Mouse (Mus musculus) right cerebral cortex, postnatal 4 days (tissue): ENCODE data around the gene Aes.

Experiments used
- DNase-seq: peaks from one replicate; pipeline ENCODE4 v3.0.0-alpha.2; 2022

Gene Aes

DNA sequence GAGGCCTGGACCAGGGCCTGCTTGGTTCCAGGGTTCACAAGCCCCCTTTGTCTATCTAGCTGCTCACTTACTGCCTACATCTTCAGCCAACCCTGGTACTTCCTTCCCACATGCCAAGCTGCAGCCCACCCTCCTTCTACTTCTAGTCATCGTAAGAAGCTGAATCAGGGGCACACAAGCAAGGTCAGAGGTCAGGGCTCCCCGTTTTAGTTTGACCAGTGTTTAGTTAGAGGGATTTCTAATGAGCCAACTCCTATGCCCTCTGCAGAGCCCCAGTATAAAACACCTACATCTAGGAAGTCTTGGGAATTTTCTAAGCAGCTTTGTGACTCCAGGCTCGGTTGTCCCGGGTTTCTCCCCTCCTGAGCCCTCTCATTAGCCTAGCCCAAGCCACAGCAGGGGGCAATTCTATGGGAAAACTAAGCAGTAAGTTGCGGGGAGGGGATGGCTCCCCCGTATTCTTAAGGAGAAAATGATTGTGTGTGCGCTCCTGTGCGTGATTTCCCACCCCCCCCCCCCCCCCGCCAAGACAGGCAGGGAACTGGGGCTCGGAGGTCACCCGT, 11.0 kb downstream of the Aes start:
- no peak for DNase-seq

DNA sequence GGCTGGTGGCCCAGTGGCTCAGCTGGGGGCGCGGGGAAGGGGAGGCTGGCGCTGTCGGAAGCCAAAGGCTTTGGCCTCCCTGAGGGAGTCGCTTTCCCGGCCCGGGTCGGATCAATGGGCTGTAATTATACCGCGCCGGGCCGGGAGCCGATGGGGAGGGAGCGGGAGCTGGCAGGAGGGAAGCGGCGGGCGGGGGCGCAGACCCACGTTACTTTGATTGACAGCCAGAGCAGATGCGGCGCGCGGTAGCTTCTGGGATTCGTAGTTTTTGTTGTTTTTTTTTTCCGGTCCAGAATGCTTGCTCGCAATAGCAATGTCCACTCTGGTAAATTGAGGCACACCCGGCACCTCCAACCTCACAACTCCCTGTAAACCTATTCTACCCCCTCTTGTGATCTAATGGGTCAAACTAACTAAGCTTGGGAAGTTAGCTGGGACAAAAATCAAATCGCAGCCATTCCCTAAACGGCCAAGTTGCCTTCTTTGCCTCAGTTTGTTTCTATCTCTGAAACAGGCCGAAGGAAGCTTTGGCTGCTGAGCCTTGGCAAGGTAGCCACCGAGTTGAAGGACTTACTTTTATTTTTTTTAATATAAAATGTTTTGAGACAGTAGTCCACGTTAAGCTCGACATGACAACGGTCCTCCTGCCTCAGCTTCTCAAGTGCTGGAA, 11.7 kb downstream of the Aes start:
- peak; percentile 94 for DNase-seq

DNA sequence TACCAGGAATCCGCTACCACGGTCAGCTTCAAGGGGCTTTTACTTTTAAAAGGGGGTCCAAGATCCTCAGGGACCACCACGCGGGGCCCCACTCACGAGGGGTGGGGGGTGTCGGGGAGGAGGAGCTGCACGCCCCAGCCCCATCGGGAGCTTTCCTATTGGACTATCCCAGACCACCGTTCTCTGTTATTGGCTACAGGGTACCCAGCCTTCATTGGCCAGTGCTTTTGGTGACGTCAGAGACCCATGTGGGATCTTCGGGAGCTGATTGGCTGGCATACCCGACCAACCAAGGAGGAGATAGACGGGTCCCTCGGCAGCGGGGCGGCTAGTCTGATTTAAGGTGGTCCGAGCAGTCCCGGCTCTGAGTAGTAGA, 12.2 kb downstream of the Aes start:
- DNase-seq: peak; percentile 97

DNA sequence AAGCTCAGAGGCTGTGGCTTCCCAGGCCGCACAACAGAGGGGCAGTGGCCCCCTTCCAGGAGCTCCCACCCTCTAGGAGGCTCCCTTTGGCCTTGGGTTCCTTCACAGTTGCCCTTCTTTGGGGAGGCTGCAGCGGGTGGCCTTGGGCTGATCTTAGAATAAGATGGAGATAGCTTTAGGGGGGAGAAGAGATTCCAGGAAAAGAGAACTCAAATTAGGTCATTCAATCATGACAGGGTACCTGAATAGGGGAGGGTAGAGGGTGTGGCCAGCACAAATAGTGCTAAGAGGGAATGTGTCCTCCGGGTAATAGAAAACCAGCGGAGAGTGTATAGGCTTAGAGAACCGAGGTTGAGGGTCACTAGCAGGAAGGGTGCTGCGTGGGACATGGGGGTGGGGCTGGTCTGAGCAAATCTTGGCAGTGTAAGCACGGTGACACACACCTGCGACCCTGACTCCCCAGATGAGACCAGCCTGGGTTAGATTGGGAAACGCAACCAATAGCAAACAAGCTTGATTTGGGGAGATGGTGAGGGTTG, 12.9 kb downstream of the Aes start:
- no peak for DNase-seq

DNA sequence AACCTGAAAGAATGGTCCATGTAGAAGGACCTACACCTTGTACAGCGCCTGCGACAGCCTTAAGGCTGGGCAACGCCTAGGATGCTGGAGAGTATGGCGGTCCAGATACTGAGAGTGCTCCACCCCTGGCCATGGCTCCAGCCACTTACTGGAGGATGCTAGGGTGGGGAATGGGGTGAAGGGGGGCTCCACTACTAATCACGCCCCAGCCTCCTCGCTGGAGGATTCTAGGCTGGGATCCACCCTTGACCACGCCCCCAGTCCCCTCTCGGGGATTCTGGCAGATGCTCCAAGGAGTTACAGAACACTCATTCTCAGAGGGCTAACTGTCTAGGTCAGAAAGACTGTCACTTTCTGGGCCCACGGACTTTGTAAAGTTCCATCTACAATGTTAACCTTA, 13.7 kb downstream of the Aes start:
- no peak for DNase-seq

DNA sequence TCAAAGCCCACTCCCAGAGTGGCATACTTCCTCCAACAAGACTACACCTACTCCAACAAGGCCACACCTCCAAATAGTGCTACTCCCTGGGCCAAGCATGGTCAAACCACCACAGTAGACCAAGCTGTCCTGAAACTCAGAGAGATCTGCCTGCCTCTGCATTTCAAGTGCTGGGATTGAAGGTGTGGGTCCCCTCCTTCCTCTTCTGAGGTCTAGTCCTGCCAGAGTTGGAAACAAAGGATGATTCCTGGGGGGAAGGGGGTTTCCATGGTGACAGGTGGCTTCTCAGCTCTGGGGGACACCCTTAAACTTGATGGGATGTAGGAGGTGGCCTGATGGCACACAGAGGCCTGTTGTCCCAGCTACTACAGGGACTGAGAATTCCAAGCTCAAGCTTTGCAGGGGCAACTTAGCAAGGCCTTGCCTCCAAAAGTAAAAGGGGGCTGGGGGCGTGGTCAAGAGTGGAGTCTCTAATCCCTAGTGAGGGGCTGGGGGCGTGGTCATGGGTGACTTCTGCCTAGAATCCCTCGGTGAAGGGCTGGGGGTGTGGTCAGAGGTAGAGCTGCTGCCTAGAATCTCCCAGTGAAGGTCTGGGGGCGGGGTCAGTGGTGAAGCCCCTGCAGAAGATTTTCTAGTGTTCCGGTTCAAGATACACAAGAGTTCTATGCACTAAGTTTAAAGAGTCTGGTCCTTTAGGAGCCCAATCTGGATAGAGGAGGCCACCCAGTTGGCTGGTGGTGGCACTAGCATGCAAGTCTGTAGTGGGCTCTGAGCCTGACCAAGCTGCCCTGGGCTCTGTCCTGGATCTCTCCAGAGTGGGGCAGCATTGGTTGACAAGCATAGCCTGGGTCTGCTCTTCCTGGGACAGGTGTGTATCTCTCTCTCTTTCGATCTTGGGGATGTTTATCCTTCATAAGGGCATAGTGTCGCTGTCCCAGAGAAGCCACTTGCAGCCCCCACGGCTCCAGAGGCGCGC, 15.1 kb downstream of the Aes start, which contains the start of gene Tle2:
TSS of gene Tle2 (plus strand) at position 481 of the 976 bp plus-strand sequence.
- no peak for DNase-seq

DNA sequence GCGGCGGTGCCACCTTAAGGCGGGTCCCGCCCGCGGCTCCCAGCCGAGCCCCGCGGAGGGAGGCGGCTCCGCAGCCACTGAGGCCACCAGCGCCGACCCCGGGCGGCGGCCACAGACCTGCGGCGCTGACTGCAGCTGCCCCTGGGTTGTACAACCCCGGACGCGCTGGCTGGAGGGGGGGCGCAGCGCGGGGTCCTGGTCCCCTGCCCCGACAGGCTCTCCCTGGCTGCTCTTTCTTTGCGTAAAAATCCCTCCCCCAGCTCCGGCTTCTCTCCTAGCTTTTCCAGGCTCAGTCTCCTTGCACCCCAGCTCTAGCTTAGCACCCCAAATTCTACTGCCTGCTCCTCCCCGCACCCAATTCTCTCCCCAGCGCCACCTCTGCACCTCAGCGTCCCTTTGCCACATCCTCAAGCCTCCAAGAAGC, 15.9 kb downstream of the Aes start:
- DNase-seq: peak; percentile 47

DNA sequence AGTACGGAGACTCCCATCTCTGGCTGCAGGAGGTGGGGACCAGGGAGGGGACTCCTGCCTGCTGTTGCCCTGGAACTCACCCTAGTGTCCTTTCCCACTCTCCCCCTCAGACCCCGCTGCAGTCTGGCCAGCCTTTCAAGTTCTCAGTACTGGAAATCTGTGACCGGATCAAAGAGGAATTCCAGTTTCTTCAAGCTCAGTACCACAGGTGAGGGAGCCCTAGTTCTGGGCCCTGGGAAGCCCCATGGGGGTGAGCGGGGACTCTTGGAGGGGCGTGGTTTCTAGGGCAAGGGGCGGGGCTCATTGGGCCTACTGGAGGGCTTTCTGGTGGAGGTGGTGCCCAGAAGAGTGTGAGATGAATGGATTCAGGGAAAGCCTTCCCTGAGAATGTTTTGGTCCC, 16.4 kb downstream of the Aes start:
- no peak for DNase-seq

DNA sequence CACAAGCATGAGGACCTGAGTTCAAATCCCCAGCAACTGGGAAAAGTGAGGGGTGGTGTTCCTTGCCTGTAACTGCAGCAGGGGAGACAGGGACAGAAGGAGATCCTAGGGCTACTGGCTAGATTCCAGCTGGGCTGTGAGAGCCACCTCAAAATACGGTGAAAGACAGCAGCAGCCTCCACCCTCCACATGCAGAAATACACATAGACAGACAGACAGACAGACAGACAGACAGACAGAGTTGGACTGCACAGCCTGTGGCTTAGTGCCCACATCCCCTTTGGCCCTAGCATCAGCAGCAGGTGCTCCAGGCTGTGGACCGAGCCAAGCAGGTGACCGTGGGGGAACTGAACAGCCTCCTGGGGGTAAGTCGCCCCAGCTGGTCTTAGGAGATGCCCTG, 20.7 kb downstream of the Aes start:
- DNase-seq: no peak

DNA sequence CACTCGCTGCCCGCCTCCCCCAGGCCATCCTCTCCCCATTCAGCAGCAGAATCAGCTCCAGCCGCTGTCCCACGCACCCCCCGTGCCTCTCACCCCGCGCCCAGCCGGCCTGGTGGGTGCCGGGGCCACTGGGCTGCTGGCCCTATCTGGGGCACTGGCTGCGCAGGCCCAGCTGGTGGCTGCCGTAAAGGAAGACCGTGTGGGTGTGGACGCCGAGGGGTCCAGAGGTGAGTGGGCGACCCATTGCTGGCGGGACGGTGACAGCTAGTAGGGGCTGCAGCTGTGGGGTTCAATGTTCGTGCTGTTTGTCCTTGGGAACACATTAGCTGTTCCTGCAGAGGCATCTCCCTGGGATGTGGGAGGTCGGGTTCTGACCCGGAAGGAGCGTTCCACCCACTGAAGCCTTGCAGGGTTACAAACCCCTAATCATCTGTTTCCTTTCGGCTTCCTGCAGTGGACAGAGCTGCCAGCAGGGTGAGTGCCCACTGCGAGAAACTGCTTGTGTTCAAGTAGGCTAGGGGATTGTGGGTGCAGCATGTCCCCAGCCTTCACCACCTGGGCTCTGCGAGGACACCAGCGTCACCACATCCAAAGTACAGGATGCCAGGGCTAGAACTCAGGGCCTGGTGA, 21.3 kb downstream of the Aes start:
- DNase-seq: no peak

DNA sequence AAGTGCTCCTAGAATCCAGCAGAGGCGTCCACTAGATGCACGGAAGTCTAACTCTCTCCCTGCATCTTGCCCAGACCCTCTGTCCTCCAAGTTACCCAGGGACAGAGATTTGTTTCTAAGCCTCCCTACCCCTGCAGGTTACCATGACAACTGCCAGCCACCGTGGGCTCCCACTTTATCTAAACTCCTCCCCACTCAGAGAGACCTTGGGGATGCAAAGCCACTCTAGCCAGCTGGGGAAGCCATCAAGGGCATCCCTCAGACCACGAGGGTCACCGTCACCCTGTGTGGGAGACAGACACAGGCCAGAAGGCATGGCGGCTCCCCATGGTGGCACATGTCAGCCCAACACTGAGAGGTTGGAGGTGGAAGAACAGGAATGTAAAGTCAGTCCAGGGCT, 24.1 kb downstream of the Aes start:
- DNase-seq: no peak

DNA sequence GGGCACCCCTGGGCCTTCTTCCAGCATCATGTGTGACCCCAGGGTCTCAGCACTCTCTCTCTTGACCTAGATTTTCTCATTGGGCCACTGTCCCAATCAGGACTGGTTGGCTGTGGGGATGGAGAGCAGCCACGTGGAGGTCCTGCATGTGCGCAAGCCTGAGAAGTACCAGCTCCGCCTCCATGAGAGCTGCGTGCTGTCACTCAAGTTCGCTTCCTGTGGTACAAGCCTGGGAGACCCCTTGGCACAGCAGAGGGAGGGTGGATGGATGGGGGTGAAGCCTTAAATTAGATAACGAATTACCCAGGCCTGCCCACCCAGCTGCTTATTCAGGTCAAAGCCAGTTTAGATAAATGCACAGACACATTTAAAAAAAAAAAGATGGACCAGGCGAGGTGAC, 29.5 kb downstream of the Aes start:
- no peak for DNase-seq

DNA sequence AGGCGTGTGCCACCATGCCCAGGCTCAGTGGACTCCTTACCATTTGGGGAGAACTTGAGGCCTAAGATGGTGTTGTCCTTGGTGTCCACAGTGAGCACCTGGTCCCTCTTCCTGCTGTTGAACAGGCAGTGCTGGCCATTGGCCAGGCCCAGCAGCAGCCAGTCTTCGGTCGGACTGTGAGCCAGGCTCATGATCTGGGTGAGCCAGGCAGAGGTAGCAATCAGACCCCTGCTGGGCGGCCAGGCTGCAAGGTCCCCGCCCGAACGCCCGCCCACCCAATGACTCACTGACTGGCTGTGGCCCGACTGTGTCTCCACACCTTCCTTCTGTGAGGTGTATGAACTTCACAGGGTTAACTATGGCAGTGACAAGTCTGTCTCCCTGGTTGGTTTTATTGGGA, 32.6 kb downstream of the Aes start:
- no peak for DNase-seq

DNA sequence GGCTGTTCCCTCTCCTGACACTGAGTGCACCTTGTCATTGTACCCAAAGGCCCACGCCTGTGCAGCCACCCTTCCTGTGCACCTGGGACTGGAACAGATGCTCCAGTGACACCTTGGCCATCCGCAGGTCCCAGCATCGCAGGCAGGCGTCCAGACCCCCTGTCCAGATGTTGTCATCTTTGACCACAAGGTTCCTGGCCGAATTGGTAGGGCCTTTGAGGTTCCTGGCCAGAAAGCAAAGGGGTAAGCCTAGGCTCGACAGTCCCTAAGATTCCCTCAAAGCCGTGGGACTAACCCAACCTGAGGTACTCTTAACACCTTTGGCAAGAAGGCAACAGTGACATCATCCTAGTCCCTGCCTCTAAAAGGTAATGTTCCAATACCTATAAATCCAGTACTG, 33.3 kb downstream of the Aes start:
- DNase-seq: no peak

DNA sequence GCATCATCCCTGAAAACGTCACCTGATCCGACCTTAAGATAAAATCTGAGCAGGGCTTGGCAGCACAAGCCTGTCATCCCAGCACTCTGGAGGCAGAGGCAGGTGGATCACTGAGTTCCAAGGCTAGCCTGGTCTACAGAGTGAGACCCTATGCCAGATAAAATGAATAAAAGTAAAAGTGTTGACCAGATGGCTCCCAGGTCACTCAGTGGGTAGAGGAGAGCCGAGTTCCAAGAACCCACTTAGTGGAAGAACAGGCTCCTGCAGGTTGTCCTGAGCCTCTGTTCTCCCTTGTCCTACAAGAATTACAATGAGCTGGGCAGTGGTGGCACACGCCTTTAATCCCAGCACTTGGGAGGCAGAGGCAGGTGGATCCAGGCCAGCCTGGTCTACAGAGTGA, 33.9 kb downstream of the Aes start:
- no peak for DNase-seq

DNA sequence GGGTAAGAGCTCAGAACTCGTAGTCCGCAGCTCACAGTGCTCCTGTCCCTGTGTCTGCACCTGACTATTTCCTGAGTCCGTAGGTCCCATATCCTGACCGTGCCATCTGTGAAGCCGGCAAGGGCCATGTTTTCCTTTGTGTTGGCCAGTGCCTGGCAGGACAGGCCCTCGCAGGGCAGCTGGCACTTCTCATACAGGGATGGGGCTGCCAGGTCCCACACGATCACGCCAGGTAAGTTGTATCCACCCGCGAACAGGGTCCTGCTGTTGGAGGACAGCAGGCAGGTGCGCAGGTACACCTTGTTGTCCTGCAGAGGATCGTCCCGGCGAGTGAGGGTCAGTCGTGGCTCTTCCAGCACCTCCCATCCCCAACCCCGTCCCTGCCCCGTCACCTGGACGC, 34.6 kb downstream of the Aes start:
- DNase-seq: no peak

DNA sequence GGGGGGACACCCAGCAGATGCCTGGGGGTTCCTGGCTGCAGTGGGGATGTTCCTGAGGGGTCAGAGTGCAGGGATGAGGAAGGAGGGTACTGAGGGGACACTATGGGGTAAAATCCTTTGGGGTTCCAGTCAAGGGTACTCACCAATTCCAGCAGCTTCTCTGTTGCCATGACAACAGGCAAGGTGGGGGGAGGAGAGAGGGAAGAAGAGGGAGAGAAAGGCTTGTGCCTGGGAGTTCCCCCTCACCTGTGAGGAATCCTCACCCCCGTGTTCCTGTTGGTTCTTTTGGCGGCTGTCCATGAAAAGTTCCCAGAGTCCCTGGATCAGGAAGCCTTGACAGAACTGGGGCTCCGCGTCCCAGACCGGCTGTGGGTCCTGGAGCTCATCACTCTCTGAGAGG, 36.3 kb downstream of the Aes start:
- DNase-seq: no peak

DNA sequence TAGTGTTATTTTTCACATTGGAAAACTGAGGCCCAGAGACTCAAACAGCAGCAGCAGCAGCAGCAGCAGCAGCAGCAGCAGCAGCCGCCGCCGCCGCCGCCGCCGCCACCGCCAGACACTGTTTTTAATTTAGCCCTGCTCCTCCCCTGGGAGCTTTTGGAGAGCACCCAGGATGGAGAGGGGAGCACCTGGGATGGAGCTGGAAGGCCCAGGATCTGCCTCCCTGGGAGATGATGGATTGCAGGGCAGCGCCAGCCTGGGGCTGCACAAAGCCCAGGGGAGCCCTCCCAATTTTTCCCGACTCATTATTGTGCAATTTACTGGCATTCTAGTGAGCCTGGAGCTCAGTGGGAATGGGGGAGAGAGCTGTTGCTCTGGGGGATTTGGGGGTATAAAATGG, 37.3 kb downstream of the Aes start:
- DNase-seq: no peak

DNA sequence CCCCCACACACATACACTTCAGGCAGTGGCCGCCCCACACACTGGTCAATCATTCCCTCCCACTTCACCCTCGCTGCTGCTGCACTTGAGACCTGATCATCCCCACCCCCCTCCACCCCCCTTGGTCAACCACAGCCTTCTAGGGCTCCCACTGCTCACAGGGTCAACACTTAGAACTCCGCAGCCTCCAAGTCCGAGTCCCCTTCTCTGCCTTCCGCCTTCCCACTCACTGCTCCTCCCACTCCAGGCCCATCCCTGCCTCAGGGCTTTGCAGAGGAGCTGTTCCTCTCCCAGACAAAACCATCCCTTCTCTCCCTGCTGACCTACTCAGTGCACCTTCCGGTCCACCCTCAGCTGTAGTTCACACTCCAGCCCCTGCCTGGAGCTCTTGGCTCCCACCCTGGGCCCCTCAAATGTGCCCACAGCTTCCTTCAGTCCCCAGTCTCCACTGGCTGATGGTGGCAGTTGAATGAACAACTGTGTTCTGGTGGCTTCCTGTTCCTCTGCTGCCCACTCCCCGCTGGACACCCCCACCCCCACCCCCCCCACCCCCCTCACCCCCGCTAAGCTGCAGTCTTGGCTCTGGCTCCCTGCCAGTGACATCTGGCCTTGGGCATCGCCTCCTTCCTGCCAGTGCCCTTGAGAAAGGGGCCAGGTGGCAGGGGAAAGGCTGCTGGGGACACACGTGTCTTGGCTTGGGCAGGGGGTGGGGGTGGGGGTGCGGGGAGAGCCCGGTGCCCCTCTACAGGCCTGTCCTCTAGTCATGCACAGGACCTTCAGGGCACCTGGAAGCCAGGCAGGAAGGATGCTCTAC, 38.1 kb downstream of the Aes start:
- DNase-seq: no peak

DNA sequence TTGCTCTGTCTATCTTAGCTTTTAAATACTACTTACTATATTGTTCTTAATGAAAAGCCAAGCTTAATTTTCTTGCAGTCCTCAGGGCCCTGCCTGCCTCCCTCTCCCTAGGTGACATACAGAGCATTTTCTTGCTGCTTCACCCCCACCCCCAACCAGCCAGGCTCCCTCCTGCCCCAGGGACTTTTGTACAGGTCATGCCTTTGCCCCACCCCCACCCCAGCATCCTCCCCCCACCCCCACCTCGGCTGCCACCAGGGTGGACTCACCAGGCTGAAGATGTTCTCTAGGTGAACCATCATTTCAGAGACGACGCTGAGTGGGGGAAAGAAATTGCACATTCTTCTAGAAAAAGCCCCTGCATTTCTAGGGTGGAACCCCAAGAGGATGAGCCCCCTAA, 39.1 kb downstream of the Aes start:
- DNase-seq: no peak

DNA sequence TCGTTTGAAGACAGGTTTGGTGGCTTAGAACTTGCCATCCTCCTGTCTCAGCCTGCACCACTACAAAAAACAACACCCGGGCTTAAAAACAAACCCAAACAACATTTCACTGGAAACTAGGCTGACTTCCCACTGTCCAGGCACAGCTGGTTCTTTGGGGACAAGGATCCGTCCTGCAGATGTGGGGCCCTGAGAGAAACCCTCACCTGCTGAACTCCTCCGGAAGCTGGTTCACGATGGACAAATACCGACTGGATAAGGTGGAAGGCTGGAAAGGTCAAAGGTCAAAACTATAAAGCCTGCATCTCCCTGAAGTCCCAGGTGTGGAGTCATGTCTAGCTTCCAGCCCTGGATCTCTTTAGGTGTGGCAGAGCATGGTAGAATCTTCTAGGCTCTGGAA, 39.6 kb downstream of the Aes start:
- no peak for DNase-seq

DNA sequence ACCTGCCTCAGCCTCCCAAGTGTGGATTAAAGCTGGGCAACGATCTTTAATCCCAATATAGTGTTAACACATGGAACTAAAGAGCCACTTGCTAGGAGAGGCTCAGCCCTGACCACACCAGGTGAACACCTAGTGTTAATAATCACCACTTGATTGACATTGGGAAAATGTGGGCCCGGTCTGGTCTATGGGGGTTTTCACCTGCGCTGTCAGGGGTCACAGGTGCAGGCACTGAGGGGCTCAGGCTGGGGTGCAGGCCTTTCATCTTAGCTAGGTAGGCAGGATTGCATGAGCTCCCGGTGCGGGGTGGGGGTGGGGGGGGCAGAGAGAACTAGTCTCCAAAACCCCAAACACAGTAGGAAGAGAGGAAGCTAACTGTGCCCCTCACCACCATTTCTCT, 40.3 kb downstream of the Aes start:
- DNase-seq: no peak
